ENCODE assay signal across 8 mouse cellular contexts in genomic region chr5:124112531-124112930, GRCm38 (mm10). TPM values are rescaled to one million over a fixed set of nuclear protein-coding genes. Genes with fewer than 3 reads are reported as not detected.
DNase-seq lines count a peak whose midpoint lies in the region; ATAC-seq and TF ChIP-seq lines count a peak whose summit lies in the region.

No protein-coding gene starts in this region.

- DNase-seq in layer of hippocampus, adult 2 months (ENCODE audit: low spot score in 2 of 2), result no peak
- DNase-seq in layer of hippocampus, postnatal 10 days (ENCODE audit: low spot score in 2 of 2), result no peak
- peak; percentile 57 for DNase-seq in brain, adult 2 months (ENCODE audit: low read depth, low spot score)
- DNase-seq in liver, embryonic 14.5 days (ENCODE audit: low read depth in 3 of 3, low spot score in 3 of 3), result no peak
- no peak for DNase-seq in layer of hippocampus, postnatal 14 days (ENCODE audit: low spot score in 2 of 2)
- DNase-seq in cerebellum, adult 8-10 months, result no peak

- peak overlapping the region; percentile 80 for H3K4me3 ChIP-seq in layer of hippocampus, adult 2 months
- H3K4me3 ChIP-seq in hindbrain, embryonic 12.5 days, result peak overlapping the region; percentile 83
- H3K4me3 ChIP-seq in liver, embryonic 14.5 days (ENCODE audit: insufficient read depth in 1 of 2, low read depth in 2 of 2, low read length in 2 of 2), result peak overlapping the region; percentile 86 to 91
- peak overlapping the region; percentile 98 for H3K4me3 ChIP-seq in olfactory bulb, adult 2 months (ENCODE audit: insufficient read depth, low read depth, low read length)

- peaks cover 37% of the 10 kb centered on the region for H3K4me1 ChIP-seq in hindbrain, embryonic 12.5 days
- peaks cover 7 to 22% of the 10 kb centered on the region in 2 experiments for H3K4me1 ChIP-seq in liver, embryonic 14.5 days (replicated peaks; ENCODE audit: control insufficient read depth in 2 of 2, insufficient read depth in 2 of 2, low read length in 1 of 2)
- H3K4me1 ChIP-seq in olfactory bulb, adult 2 months (ENCODE audit: control insufficient read depth, insufficient read depth, low read length), result peaks cover 40% of the 10 kb centered on the region

- ATAC-seq in hindbrain, embryonic 12.5 days (ENCODE audit: low FRiP score), result peak; percentile 14; the same call in 1 of the 2 replicates
- ATAC-seq in liver, embryonic 14.5 days (ENCODE audit: insufficient read depth), result peak; percentile 6; the same call in 1 of the 2 replicates

- H3K9ac ChIP-seq in hindbrain, embryonic 12.5 days, result peak overlapping the region; percentile 80
- peak overlapping the region; percentile 85 for H3K9ac ChIP-seq in liver, embryonic 14.5 days (replicated peaks)

- peak overlapping the region; percentile 91 for H3K4me2 ChIP-seq in hindbrain, embryonic 12.5 days (replicated peaks)
- H3K4me2 ChIP-seq in liver, embryonic 14.5 days (ENCODE audit: low read depth), result peak overlapping the region; percentile 97

- TF ChIP-seq POLR2A in olfactory bulb, adult 2 months (IDR thresholded peaks at IDR 0.05; ENCODE audit: insufficient read depth, low read depth, low read length), result no peak

- peaks cover 9% of the 10 kb centered on the region; the same call in 1 of the 2 replicates for H3K36me3 ChIP-seq in hindbrain, embryonic 12.5 days
- H3K36me3 ChIP-seq in liver, embryonic 14.5 days (replicated peaks; ENCODE audit: control insufficient read depth, insufficient read depth, low read depth), result no peaks in the 10 kb centered on the region; the same call in 1 of the 2 replicates

- no peak for TF ChIP-seq EP300 in liver, embryonic 14.5 days (IDR thresholded peaks at IDR 0.05; ENCODE audit: low read depth)

- H3K9me3 ChIP-seq in hindbrain, embryonic 12.5 days (replicated peaks), result no peaks in the 10 kb centered on the region
- no peaks in the 10 kb centered on the region for H3K9me3 ChIP-seq in liver, embryonic 14.5 days (ENCODE audit: control insufficient read depth, low read length)

- WGBS in hindbrain, embryonic 12.5 days, result 0% methylated on average over 18 of the region's 18 CpGs
- 3% methylated on average over 18 of the region's 18 CpGs for WGBS in liver, embryonic 14.5 days (ENCODE audit: insufficient replicate concordance)
- WGBS in olfactory bulb, adult 2 months, result under 1% methylated on average over 18 of the region's 18 CpGs

- H3K27me3 ChIP-seq in hindbrain, embryonic 12.5 days, result no peaks in the 10 kb centered on the region
- H3K27me3 ChIP-seq in liver, embryonic 14.5 days (ENCODE audit: control insufficient read depth, insufficient read depth, low read length), result no peaks in the 10 kb centered on the region

- TF ChIP-seq CTCF in layer of hippocampus, adult 2 months (conservative IDR thresholded peaks at IDR 0.05), result no peak
- TF ChIP-seq CTCF in liver, embryonic 14.5 days (IDR thresholded peaks at IDR 0.05; ENCODE audit: low read depth), result no peak
- TF ChIP-seq CTCF in olfactory bulb, adult 2 months (IDR thresholded peaks at IDR 0.05; ENCODE audit: insufficient read depth, low read depth, low read length), result no peak

- peak overlapping the region; percentile 96 for H3K27ac ChIP-seq in layer of hippocampus, adult 2 months
- H3K27ac ChIP-seq in hindbrain, embryonic 12.5 days, result peak overlapping the region; percentile 89
- H3K27ac ChIP-seq in liver, embryonic 14.5 days, result peak overlapping the region; percentile 87
- H3K27ac ChIP-seq in olfactory bulb, adult 2 months (ENCODE audit: insufficient read depth, low read depth, low read length), result peak overlapping the region; percentile 50

RNA-seq across cellular contexts. Expression of gene Ogfod2, which starts 0.4 kb away (rescaled TPM):
- total RNA-seq in layer of hippocampus, adult 2 months (2021), result 10 to 100 TPM; 32.7 to 38.7 TPM
- total RNA-seq in layer of hippocampus, postnatal 10 days (2021), result 10 to 100 TPM; 30.8 to 37.0 TPM
- polyA plus RNA-seq in hindbrain, embryonic 12.5 days (2016; fragmentation: Nextera tagmentation; extraction: Ambion mirVana), result 19.6 and 25.7 TPM in 2 replicates
- polyA plus RNA-seq in liver, embryonic 14.5 days (2012; rRNA removed), result 10.0 and 12.5 TPM in 2 replicates
- polyA plus RNA-seq in liver, embryonic 14.5 days (2014; fragmentation: Nextera tagmentation; extraction: Ambion mirVana), result 10.1 and 10.9 TPM in 2 replicates
- not detected in 2 replicates for polyA plus RNA-seq in olfactory bulb, adult 2 months (2012; ENCODE audit: insufficient read depth, insufficient read length, low replicate concordance, missing spikeins)
- 10 to 100 TPM; 31.9 to 32.4 TPM for total RNA-seq in layer of hippocampus, postnatal 14 days (2021)

RNA-seq across cellular contexts. Expression of gene Arl6ip4, which starts 3.4 kb away (rescaled TPM):
- total RNA-seq in layer of hippocampus, adult 2 months (2021), result 10 to 100 TPM; 49.8 to 52.2 TPM
- 10 to 100 TPM; 54.3 to 60.0 TPM for total RNA-seq in layer of hippocampus, postnatal 10 days (2021)
- 86.4 and 88.8 TPM in 2 replicates for polyA plus RNA-seq in hindbrain, embryonic 12.5 days (2016; fragmentation: Nextera tagmentation; extraction: Ambion mirVana)
- polyA plus RNA-seq in liver, embryonic 14.5 days (2012; rRNA removed), result 34.4 and 50.6 TPM in 2 replicates
- 52.2 and 56.5 TPM in 2 replicates for polyA plus RNA-seq in liver, embryonic 14.5 days (2014; fragmentation: Nextera tagmentation; extraction: Ambion mirVana)
- not detected in 2 replicates for polyA plus RNA-seq in olfactory bulb, adult 2 months (2012; ENCODE audit: insufficient read depth, insufficient read length, low replicate concordance, missing spikeins)
- 10 to 100 TPM; 47.3 to 49.0 TPM for total RNA-seq in layer of hippocampus, postnatal 14 days (2021)

RNA-seq across cellular contexts. Expression of gene Abcb9, which starts 16.9 kb away (rescaled TPM):
- total RNA-seq in layer of hippocampus, adult 2 months (2021), result 10 to 100 TPM; 27.0 to 31.7 TPM
- 10 to 100 TPM; 30.6 to 32.0 TPM for total RNA-seq in layer of hippocampus, postnatal 10 days (2021)
- polyA plus RNA-seq in hindbrain, embryonic 12.5 days (2016; fragmentation: Nextera tagmentation; extraction: Ambion mirVana), result 3.7 and 3.8 TPM in 2 replicates
- 2.9 and 3.1 TPM in 2 replicates for polyA plus RNA-seq in liver, embryonic 14.5 days (2012; rRNA removed)
- 2.6 and 3.6 TPM in 2 replicates for polyA plus RNA-seq in liver, embryonic 14.5 days (2014; fragmentation: Nextera tagmentation; extraction: Ambion mirVana)
- polyA plus RNA-seq in olfactory bulb, adult 2 months (2012; ENCODE audit: insufficient read depth, insufficient read length, low replicate concordance, missing spikeins), result not detected in 2 replicates
- total RNA-seq in layer of hippocampus, postnatal 14 days (2021), result 10 to 100 TPM; 29.3 to 33.3 TPM
